Mouse (Mus musculus) 3T3-L1 (cell line): Measurements from ENCODE around the gene Gm9857.

Source experiments
- DNase-seq: peaks from one replicate; pipeline ENCODE4 v3.0.0-alpha.2; 2015; ENCODE audit warnings: low read depth, low spot score

Gene Gm9857

GRCm38 (mm10) chr3:108940001-108940633 lies at the start of gene Gm9857:
Gene Gm9857 (minus strand): TSS chr3:108940445.
- DNase-seq, result no peak

- DNase-seq, result no peak
These were observed 46.9 kb upstream of the Gm9857 start for GRCm38 (mm10) chr3:108987009-108987659.

- no peak for DNase-seq
These were observed 46.3 kb upstream of the Gm9857 start for GRCm38 (mm10) chr3:108986534-108986933.

GRCm38 (mm10) chr3:108983989-108984388 lies 43.7 kb upstream of the Gm9857 start:
- no peak for DNase-seq

DNA sequence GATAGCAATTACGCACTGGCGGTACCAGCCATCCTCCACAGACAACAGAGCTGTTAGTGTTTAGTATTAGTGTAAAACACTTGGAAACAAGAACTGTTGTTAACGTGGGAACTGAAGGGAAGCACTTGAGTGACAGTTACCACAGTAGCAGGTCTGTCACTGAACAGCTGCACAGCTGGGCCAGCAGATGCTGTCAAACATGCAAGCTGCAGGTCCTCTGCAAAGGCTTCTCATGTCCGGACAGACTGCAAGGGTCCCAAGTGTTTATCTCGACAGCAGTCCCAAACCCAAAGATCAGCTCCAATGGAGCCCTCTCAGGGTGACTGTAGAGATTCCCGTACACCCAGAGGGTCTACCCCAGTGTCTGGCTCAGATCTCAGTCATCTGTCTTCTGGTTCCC lies 41.7 kb upstream of the Gm9857 start:
- no peak for DNase-seq

DNA sequence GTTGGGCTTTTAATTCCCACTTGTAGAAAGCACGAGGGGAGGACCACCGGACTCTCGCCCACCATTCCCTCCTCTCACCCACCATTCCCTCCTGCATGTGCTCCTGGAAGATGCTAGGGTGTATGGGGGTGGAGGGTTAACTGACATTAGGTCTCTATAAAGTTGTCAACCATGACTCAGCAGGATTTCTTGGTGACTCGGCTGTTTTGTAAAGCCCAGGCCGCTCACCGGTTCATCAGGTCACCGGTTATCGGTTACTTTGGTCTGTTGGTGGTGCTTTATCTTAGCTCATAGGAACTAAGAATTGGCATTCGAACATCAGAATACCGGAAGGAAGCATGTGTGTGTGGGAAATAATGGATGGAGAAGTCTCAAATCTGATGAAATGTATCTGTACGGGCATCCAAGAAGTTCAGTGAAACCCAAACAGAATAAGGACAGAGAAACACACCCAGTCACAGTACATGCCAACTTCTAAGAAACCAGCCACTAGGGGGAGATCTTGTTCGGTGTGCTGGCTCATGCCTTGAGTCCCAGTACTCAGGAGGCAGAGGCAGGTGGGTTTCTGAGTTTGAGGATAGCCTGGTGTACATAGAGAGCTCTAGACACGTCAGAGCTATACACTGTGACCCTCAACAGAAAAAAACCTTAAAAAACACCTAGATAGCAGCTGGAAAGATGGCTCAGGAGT lies 37.2 kb upstream of the Gm9857 start:
- DNase-seq, result peak; percentile 54

DNA sequence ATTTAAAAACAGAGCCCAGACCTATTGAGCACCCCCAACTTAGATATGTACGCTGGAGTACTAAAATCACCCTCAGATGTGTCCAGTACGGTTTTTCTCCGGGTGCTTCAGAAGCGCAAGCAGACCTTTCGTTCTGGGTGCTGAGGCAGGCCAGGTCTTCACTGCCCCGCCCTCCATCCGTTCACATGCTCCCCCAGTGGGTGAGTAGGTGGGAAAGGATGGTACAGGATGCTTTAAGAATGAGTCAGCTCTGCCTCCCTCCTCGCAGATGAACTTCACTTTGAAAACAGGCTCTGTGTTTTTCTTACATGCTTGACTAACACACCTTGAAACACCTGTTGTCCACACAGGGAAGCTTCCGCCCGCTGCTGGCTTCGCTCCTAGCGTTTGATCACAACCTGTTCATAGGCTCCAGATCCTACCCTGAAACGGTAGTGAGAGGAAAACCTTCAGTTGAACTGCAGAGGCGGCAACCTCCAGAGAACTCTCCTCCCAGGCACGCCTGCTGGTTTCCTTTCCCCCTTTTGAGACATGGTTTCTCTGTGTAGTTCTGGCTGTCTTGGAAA lies 34.8 kb upstream of the Gm9857 start:
- peak; percentile 11 for DNase-seq

GRCm38 (mm10) chr3:108973980-108974660 lies 33.9 kb upstream of the Gm9857 start:
- DNase-seq, result no peak

- DNase-seq, result peak; percentile 27
These were observed 25.8 kb upstream of the Gm9857 start for GRCm38 (mm10) chr3:108966051-108966450.

DNA sequence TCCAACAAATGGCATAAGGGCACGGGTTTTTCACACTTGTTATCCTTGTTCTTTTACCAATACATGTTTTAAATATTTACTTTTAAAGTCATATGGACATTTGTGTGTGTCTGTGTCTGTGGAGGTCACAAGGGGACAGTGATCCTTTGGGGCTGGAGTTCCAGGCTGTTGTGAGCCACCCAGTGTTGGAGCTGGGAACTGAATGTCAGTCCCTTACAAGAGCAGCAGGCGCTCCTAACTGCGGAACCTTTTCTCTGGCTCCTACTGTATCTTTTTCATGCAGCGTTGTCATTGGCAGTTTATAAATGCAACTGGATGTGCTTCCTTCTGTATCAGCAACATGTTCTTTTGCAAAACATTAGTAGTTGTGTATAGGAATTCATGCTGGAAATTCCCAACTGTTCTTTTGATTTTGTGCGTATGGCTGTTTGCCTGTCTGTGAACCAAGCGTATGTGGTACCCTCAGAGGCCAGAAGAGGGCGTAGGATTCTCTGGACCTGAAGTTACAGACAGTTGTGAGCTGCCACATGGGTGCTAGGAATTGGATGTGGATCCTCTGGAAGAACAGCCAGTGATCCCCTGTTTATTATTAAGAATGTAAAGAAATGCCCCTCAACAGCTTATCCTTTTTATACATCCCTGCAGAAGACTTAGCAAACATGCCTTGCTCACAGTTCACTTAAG lies 24.3 kb upstream of the Gm9857 start:
- peak; percentile 35 for DNase-seq

- DNase-seq, result no peak
These were observed 23.5 kb upstream of the Gm9857 start for GRCm38 (mm10) chr3:108963776-108964175.

- no peak for DNase-seq
These were observed 23.0 kb upstream of the Gm9857 start for GRCm38 (mm10) chr3:108963278-108963677.

- DNase-seq, result no peak
These were observed 21.4 kb upstream of the Gm9857 start for GRCm38 (mm10) chr3:108961655-108962054.

DNA sequence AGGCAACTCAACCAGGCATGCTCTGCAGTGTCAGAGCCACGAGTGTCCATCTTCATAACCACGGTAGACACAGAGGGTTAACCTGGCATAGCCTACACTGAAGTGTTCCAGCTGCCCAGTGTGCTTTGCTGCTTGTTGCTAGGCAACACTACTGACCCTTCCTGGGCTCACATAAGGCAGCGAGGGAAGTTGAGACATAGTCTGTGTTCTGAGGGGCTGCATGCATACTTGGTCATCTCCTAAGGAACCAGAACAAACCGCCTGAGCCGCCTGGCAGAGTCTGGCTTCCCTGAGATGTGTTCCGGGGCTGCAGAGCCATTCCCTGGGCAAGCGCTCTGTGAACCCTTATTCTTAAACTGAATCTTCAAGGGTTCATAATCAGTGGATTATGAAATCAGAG lies 21.0 kb upstream of the Gm9857 start:
- no peak for DNase-seq

GRCm38 (mm10) chr3:108959680-108960295 lies 19.5 kb upstream of the Gm9857 start:
- peak; percentile 66 for DNase-seq

GRCm38 (mm10) chr3:108957976-108958375 lies 17.7 kb upstream of the Gm9857 start:
- peak; percentile 67 for DNase-seq

DNA sequence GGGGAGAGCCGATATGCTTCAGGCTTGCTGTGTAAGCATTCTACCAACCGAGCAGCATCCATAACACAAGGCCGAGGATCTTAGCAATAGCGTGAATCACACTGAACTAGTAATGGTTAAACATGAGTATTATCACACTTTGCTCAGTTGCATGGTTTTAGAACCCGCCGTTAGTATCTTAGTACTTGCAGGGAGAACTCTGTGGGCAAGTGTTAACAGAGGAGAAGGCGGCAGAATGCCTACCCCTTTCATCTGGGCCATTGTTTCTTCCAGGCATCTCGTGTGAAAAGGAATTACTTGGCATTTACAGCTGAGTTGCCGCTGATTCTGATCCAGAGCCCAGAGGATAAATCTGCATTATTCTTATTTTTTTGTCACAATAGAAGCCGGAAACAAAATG lies 751 bp upstream of the Gm9857 start:
- DNase-seq, result no peak

DNA sequence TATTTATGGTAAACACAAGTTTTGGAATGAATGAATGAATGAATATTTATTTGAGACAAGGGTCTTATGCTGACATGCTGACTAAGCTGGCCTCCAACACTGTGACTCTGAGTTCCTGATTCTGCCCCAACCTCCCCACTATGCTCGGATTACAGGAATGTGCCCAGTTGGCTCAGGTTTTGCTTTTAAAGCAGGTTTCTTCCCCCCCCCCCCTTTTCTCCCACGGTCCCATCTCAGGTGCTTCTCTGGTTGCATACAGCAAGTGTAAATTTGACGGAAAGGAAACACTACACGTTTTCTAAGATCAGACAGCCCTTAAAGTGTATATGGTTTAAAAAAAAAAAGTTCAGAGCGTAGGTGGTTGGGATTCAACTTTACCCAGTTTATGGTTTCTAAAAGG lies 672 bp downstream of the Gm9857 start, which contains the start of gene Henmt1:
Gene Henmt1, plus strand, starts transcription at position 301 of the 400 bp plus-strand sequence.
- no peak for DNase-seq

DNA sequence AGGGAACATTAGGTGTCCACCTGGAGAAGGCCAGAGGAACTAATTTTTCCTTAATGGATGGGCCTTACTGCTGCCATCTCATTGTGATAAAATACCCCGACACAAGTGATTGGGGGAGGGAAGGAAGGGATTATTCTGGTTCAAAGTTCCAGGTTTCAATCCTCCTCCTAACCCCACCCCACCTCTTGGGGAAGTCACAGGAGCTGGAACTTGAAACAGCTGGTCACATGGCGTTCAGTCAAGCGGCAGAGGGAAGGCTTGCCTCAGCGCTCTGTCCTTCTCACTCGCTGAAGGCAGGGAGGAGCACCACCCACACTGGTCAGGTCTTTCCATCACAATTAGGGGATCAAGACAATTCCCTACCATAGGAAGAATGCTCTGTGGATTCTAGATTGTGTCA lies 1.6 kb downstream of the Gm9857 start:
- no peak for DNase-seq

GRCm38 (mm10) chr3:108933557-108933956 lies 6.7 kb downstream of the Gm9857 start:
- no peak for DNase-seq

GRCm38 (mm10) chr3:108926308-108926707 lies 13.9 kb downstream of the Gm9857 start:
- DNase-seq, result no peak
